Mouse (Mus musculus): ENCODE measurements around the gene Pdhb.
"Not testable (repeated sequence)": the region's sequence is repeated elsewhere in the genome, so short reads cannot be mapped to it uniquely, and the experiment has no call there.

Pdhb gene

GRCm38 (mm10) chr14:8191331-8191965 lies 18.6 kb upstream of the Pdhb start:
- DNase-seq (ENCODE audit: low read depth in 1 of 2, low spot score in 2 of 2), result no peak

GRCm38 (mm10) chr14:8190556-8190955 lies 17.7 kb upstream of the Pdhb start:
- DNase-seq (ENCODE audit: low read depth in 1 of 2, low spot score in 2 of 2), result no peak

- no peak for DNase-seq (ENCODE audit: low read depth in 1 of 2, low spot score in 2 of 2)
These were observed 13.6 kb upstream of the Pdhb start for GRCm38 (mm10) chr14:8186278-8187045.

- DNase-seq (ENCODE audit: low read depth in 1 of 2, low spot score in 2 of 2), result no peak
These were observed 10.5 kb upstream of the Pdhb start for GRCm38 (mm10) chr14:8183330-8183729.

- no peak for DNase-seq (ENCODE audit: low read depth in 1 of 2, low spot score in 2 of 2)
These were observed 7.7 kb upstream of the Pdhb start for GRCm38 (mm10) chr14:8180371-8181035.

- DNase-seq (ENCODE audit: low read depth in 1 of 2, low spot score in 2 of 2), result no peak
These were observed 3.4 kb upstream of the Pdhb start for GRCm38 (mm10) chr14:8176251-8176650.

- DNase-seq (ENCODE audit: low read depth in 1 of 2, low spot score in 2 of 2), result no peak
These were observed 1.8 kb upstream of the Pdhb start for GRCm38 (mm10) chr14:8174634-8175033.

GRCm38 (mm10) chr14:8173542-8174250 lies 871 bp upstream of the Pdhb start:
- DNase-seq (ENCODE audit: low read depth in 1 of 2, low spot score in 2 of 2), result not testable (repeated sequence)

- no peak for DNase-seq (ENCODE audit: low read depth in 1 of 2, low spot score in 2 of 2)
These were observed 8.4 kb downstream of the Pdhb start for GRCm38 (mm10) chr14:8164463-8164862.

GRCm38 (mm10) chr14:8161777-8162176 lies 11.0 kb downstream of the Pdhb start:
- DNase-seq (ENCODE audit: low read depth in 1 of 2, low spot score in 2 of 2), result no peak

- DNase-seq (ENCODE audit: low read depth in 1 of 2, low spot score in 2 of 2), result no peak
These were observed 13.7 kb downstream of the Pdhb start for GRCm38 (mm10) chr14:8159141-8159540.

GRCm38 (mm10) chr14:8158721-8159120 lies 14.1 kb downstream of the Pdhb start:
- DNase-seq (ENCODE audit: low read depth in 1 of 2, low spot score in 2 of 2), result no peak

- DNase-seq (ENCODE audit: low read depth in 1 of 2, low spot score in 2 of 2), result no peak
These were observed 15.9 kb downstream of the Pdhb start for GRCm38 (mm10) chr14:8156947-8157346.

- DNase-seq (ENCODE audit: low read depth in 1 of 2, low spot score in 2 of 2), result no peak
These were observed 18.8 kb downstream of the Pdhb start for GRCm38 (mm10) chr14:8154072-8154471.

- no peak for DNase-seq (ENCODE audit: low read depth in 1 of 2, low spot score in 2 of 2)
These were observed 21.1 kb downstream of the Pdhb start for GRCm38 (mm10) chr14:8151757-8152156.

GRCm38 (mm10) chr14:8148842-8149241 lies 24.0 kb downstream of the Pdhb start:
- no peak for DNase-seq (ENCODE audit: low read depth in 1 of 2, low spot score in 2 of 2)

- DNase-seq (ENCODE audit: low read depth in 1 of 2, low spot score in 2 of 2), result no peak
These were observed 26.1 kb downstream of the Pdhb start for GRCm38 (mm10) chr14:8146611-8147223.

GRCm38 (mm10) chr14:8145594-8146558 lies 26.9 kb downstream of the Pdhb start:
- no peak for DNase-seq (ENCODE audit: low read depth in 1 of 2, low spot score in 2 of 2)

GRCm38 (mm10) chr14:8141131-8141530 lies 31.7 kb downstream of the Pdhb start:
- no peak for DNase-seq (ENCODE audit: low read depth in 1 of 2, low spot score in 2 of 2)
